Mouse (Mus musculus) kidney, adult 2 months (tissue): Measurements from ENCODE around the gene Krtap5-4. TPM values are rescaled to one million over a fixed set of nuclear protein-coding genes. Genes with fewer than 3 reads are reported as not detected.
"Not testable (repeated sequence)": the region's sequence is repeated elsewhere in the genome, so short reads cannot be mapped to it uniquely, and the experiment has no call there.

Source experiments
- DNase-seq: peaks from one replicate; pipeline ENCODE4 v3.0.0; 2021
- H3K27ac ChIP-seq: fragments of 200-500 bp; 2 replicates; pipeline ENCODE4 v1.5.1; 2012; ENCODE audit warnings: low read depth, low read length, control low read depth, inconsistent platforms; ENCODE audit not compliant: insufficient read depth
- H3K27me3 ChIP-seq: fragments of 200-500 bp; replicated peaks from 2 replicates; pipeline ENCODE4 v1.6.1; 2012; ENCODE audit warnings: mild to moderate bottlenecking, moderate library complexity, low read length, inconsistent platforms; ENCODE audit not compliant: control insufficient read depth, insufficient read depth
- H3K36me3 ChIP-seq: fragments of 200-500 bp; 2 replicates; pipeline ENCODE4 v1.6.1; 2012; ENCODE audit warnings: mild to moderate bottlenecking, moderate library complexity, low read length, inconsistent platforms; ENCODE audit not compliant: control insufficient read depth, insufficient read depth
- H3K4me1 ChIP-seq: fragments of 200-500 bp; 2 replicates; pipeline ENCODE4 v1.6.1; 2011; ENCODE audit warnings: low read length; ENCODE audit not compliant: control insufficient read depth, insufficient read depth
- H3K4me3 ChIP-seq: fragments of 200-500 bp; 2 replicates; pipeline ENCODE4 v1.5.1; 2011; ENCODE audit warnings: mild to moderate bottlenecking, low read depth, low read length, control low read depth; ENCODE audit not compliant: insufficient read depth
- CTCF ChIP-seq: fragments of 200-500 bp; conservative IDR thresholded peaks from 2 replicates; pipeline ENCODE4 v1.5.1; 2011; ENCODE audit warnings: low read depth, mild to moderate bottlenecking, control low read depth, low read length, moderate library complexity, mixed read lengths; ENCODE audit not compliant: insufficient read depth, insufficient read length
- POLR2A ChIP-seq: fragments of 200-500 bp; IDR thresholded peaks from one replicate; pipeline ENCODE4 v1.6.1; 2011; ENCODE audit warnings: low read depth, low read length, control low read depth
- WGBS: fragments of 180-500 bp; shearing (Covaris S2); methylation state at CpG from one replicate; pipeline ENCODE4 v1.1.7; 2018; 5-methylcytosine and 5-hydroxymethylcytosine counted together
- polyA plus RNA-seq: library from polyadenylated mRNA; depleted of rRNA; stranded (reverse); fragments of >200 nt; gene quantifications from 2 replicates; pipeline ENCODE4 v1.2.3, GENCODE M21; 2012

Gene Krtap5-4
- polyA plus RNA-seq, 1 experiment: not detected

- no peaks in the 10 kb centered on the region for H3K4me1 ChIP-seq
- no peaks in the 10 kb centered on the region for H3K27me3 ChIP-seq
- DNase-seq: no peak
- no peak overlapping the region for H3K27ac ChIP-seq
- 87% methylated on average over 12 of the region's 12 CpGs for WGBS
- H3K4me3 ChIP-seq: no peak overlapping the region
- no peaks in the 10 kb centered on the region for H3K36me3 ChIP-seq
- TF ChIP-seq CTCF: no peak
- TF ChIP-seq POLR2A: no peak
Observed at GRCm38 (mm10) chr7:142323396-142324117, 20.2 kb downstream of the Krtap5-4 start.

GRCm38 (mm10) chr7:142326714-142327445 lies 23.5 kb downstream of the Krtap5-4 start:
- no peaks in the 10 kb centered on the region for H3K4me1 ChIP-seq
- no peak overlapping the region for H3K27ac ChIP-seq
- H3K27me3 ChIP-seq: no peaks in the 10 kb centered on the region
- DNase-seq: no peak
- no peaks in the 10 kb centered on the region for H3K36me3 ChIP-seq
- no peak for TF ChIP-seq CTCF
- no peak for TF ChIP-seq POLR2A
- H3K4me3 ChIP-seq: no peak overlapping the region
- 71% methylated on average over 9 of the region's 9 CpGs for WGBS

- WGBS: 80% methylated on average over 3 of the region's 3 CpGs
- Histone ChIP-seq H3K4me1 (no peaks in the 10 kb centered on the region), H3K27ac (no peak overlapping the region), H3K27me3 (no peaks in the 10 kb centered on the region), H3K4me3 (no peak overlapping the region), H3K36me3 (no peaks in the 10 kb centered on the region)
- no peak for DNase-seq
- TF ChIP-seq CTCF: no peak
- no peak for TF ChIP-seq POLR2A
Observed at GRCm38 (mm10) chr7:142328507-142328906, 25.2 kb downstream of the Krtap5-4 start.

GRCm38 (mm10) chr7:142330271-142330724 lies 26.9 kb downstream of the Krtap5-4 start:
- WGBS: 52% methylated on average over 9 of the region's 9 CpGs
- Histone ChIP-seq H3K4me3 (no peak overlapping the region), H3K27me3 (no peaks in the 10 kb centered on the region), H3K4me1 (no peaks in the 10 kb centered on the region), H3K36me3 (no peaks in the 10 kb centered on the region), H3K27ac (no peak overlapping the region)
- DNase-seq: peak; percentile 89
- TF ChIP-seq CTCF: no peak
- TF ChIP-seq POLR2A: no peak

- WGBS: 85% methylated on average over 4 of the region's 4 CpGs
- DNase-seq: no peak
- no peak for TF ChIP-seq CTCF
- no peak for TF ChIP-seq POLR2A
- Histone ChIP-seq H3K27ac (no peak overlapping the region), H3K36me3 (no peaks in the 10 kb centered on the region), H3K4me3 (no peak overlapping the region), H3K27me3 (no peaks in the 10 kb centered on the region), H3K4me1 (no peaks in the 10 kb centered on the region)
Observed at GRCm38 (mm10) chr7:142331281-142331680, 27.9 kb downstream of the Krtap5-4 start.

- not testable (repeated sequence) for H3K27me3 ChIP-seq, H3K36me3 ChIP-seq, H3K4me1 ChIP-seq, H3K4me3 ChIP-seq, H3K27ac ChIP-seq, DNase-seq
- WGBS: 98% methylated on average over 6 of the region's 9 CpGs
Observed at GRCm38 (mm10) chr7:142332741-142333140, 29.4 kb downstream of the Krtap5-4 start.

- WGBS: 1% methylated on average over 3 of the region's 3 CpGs
- no peak overlapping the region for H3K27ac ChIP-seq
- no peak overlapping the region for H3K4me3 ChIP-seq
- TF ChIP-seq POLR2A (no peak), CTCF (peak; percentile 95)
- no peaks in the 10 kb centered on the region for H3K36me3 ChIP-seq
- no peaks in the 10 kb centered on the region for H3K27me3 ChIP-seq
- H3K4me1 ChIP-seq: no peaks in the 10 kb centered on the region
- DNase-seq: peak; percentile 79
Observed at GRCm38 (mm10) chr7:142334246-142334645, 30.9 kb downstream of the Krtap5-4 start.
